Mouse (Mus musculus) testis, adult 2 months (tissue): ENCODE measurements around the gene 4921524J17Rik. TPM values are rescaled to one million over a fixed set of nuclear protein-coding genes. Genes with fewer than 3 reads are reported as not detected.

Source experiments
- H3K27ac ChIP-seq: fragments of 200-500 bp; 2 replicates; pipeline ENCODE4 v1.5.1; 2012; ENCODE audit warnings: low read depth, low read length; ENCODE audit not compliant: control insufficient read depth, insufficient read depth
- H3K27me3 ChIP-seq: fragments of 200-500 bp; 2 replicates; pipeline ENCODE4 v1.6.1; 2012; ENCODE audit warnings: mild to moderate bottlenecking, low read length, moderate library complexity; ENCODE audit not compliant: control insufficient read depth, insufficient read depth
- H3K36me3 ChIP-seq: fragments of 200-500 bp; 2 replicates; pipeline ENCODE4 v1.6.1; 2012; ENCODE audit warnings: mild to moderate bottlenecking, low read length; ENCODE audit not compliant: control insufficient read depth, insufficient read depth
- H3K4me1 ChIP-seq: fragments of 200-500 bp; 2 replicates; pipeline ENCODE4 v1.6.1; 2012; ENCODE audit warnings: low read length; ENCODE audit not compliant: control insufficient read depth, insufficient read depth
- H3K4me3 ChIP-seq: fragments of 200-500 bp; 2 replicates; pipeline ENCODE4 v1.5.1; 2012; ENCODE audit warnings: low read depth, mild to moderate bottlenecking, low read length, moderate library complexity, mixed read lengths; ENCODE audit not compliant: control insufficient read depth
- CTCF ChIP-seq: fragments of 200-500 bp; IDR thresholded peaks from 2 replicates; pipeline ENCODE4 v1.5.1; 2012; ENCODE audit warnings: low read depth, mild to moderate bottlenecking, inconsistent platforms, low read length, moderate library complexity; ENCODE audit not compliant: control insufficient read depth, insufficient read depth, insufficient replicate concordance
- POLR2A ChIP-seq: fragments of 200-500 bp; IDR thresholded peaks from 2 replicates; pipeline ENCODE4 v1.6.1; 2012; ENCODE audit warnings: low read depth, mild to moderate bottlenecking, inconsistent platforms, low read length, moderate library complexity; ENCODE audit not compliant: control insufficient read depth
- polyA plus RNA-seq: library from polyadenylated mRNA; depleted of rRNA; stranded (reverse); fragments of >200 nt; gene quantifications from 2 replicates; pipeline ENCODE4 v1.2.3, GENCODE M21; 2012

Gene 4921524J17Rik
- polyA plus RNA-seq, 1 experiment = 12.4 TPM

- no peak for TF ChIP-seq CTCF
- TF ChIP-seq POLR2A = no peak
These were observed 36.1 kb downstream of the 4921524J17Rik start for GRCm38 (mm10) chr8:85396432-85397079.

GRCm38 (mm10) chr8:85395681-85396431, 36.8 kb downstream of the 4921524J17Rik start:
- TF ChIP-seq CTCF (no peak), POLR2A (no peak)

More at GRCm38 (mm10) chr8:85396432-85397079, 36.1 kb downstream of the 4921524J17Rik start:
- no peak overlapping the region for H3K27ac ChIP-seq
- peaks cover 8% of the 10 kb centered on the region for H3K4me1 ChIP-seq
- no peaks in the 10 kb centered on the region for H3K27me3 ChIP-seq
- H3K36me3 ChIP-seq = no peaks in the 10 kb centered on the region
- H3K4me3 ChIP-seq = no peak overlapping the region

DNA sequence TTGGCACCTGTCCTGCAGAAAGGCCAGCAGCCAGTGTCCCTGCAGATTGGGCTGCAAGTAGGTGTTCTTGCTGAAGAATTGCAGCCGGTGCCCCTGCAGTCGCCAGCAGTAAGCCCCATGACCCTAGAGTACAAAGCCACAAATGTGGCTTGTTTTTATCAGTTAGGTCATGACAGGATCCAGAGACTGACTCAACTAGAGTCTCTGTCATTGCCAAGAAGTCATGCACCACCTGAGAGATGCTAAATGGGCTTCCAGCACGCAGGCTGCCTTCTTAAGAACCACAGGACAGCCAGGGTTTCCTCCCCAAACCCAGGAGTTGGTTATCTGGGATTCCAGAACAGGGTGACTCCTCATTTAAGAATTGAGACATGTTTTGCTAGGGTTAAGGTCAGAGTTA, 37.6 kb downstream of the 4921524J17Rik start:
- no peaks in the 10 kb centered on the region for H3K27me3 ChIP-seq
- peaks cover 8% of the 10 kb centered on the region for H3K4me1 ChIP-seq
- no peaks in the 10 kb centered on the region for H3K36me3 ChIP-seq
- no peak for TF ChIP-seq CTCF
- TF ChIP-seq POLR2A = no peak
- no peak overlapping the region for H3K4me3 ChIP-seq
- no peak overlapping the region for H3K27ac ChIP-seq

More at GRCm38 (mm10) chr8:85395681-85396431, 36.8 kb downstream of the 4921524J17Rik start:
- no peaks in the 10 kb centered on the region for H3K36me3 ChIP-seq
- no peaks in the 10 kb centered on the region for H3K27me3 ChIP-seq
- no peak overlapping the region for H3K4me3 ChIP-seq
- no peak overlapping the region for H3K27ac ChIP-seq
- H3K4me1 ChIP-seq = peaks cover 8% of the 10 kb centered on the region

DNA sequence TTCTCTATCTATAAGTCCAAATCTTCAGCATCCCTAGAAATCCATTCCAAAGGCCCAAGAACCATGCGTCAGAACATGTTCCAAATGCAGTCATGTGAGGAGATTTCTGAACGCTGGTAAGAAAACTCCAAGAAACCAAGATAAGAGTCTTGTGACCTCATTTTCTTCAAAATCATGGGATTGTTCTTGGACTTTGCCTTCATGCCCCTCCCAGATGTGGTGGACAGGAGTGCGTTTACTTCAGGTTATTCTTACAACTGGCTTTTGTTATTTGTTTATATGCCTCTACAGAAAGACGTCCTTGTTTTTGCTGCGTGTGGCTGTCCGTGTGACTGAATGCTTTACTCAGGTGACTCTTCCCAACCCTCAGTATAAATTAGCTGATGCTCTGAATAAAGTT, 39.4 kb downstream of the 4921524J17Rik start:
- no peak overlapping the region for H3K4me3 ChIP-seq
- H3K27me3 ChIP-seq = no peaks in the 10 kb centered on the region
- H3K4me1 ChIP-seq = peaks cover 8% of the 10 kb centered on the region
- no peaks in the 10 kb centered on the region for H3K36me3 ChIP-seq
- H3K27ac ChIP-seq = no peak overlapping the region
- no peak for TF ChIP-seq POLR2A
- TF ChIP-seq CTCF = no peak

DNA sequence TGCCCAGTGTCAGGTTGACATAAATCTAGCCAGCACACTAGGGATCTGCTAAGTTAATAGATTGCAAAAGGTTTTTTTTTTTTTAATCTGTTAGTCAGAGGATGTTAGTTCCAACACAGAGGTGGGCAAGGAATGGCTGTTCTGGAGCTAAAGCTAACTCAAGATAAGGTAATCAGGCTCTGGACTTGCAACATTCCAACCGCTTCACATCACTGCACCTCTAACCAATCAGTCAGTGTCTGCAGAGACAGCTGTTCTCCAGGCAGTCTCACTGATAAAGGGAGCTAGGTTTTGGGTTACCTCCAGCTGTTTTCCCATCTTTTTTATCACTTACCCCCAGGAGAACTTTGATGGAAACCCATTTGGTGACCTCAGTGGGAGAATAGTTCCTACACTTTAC, 41.2 kb downstream of the 4921524J17Rik start:
- Histone ChIP-seq H3K4me3 (no peak overlapping the region), H3K4me1 (no peaks in the 10 kb centered on the region), H3K27me3 (no peaks in the 10 kb centered on the region), H3K36me3 (no peaks in the 10 kb centered on the region), H3K27ac (no peak overlapping the region)
- TF ChIP-seq POLR2A (no peak), CTCF (no peak)

GRCm38 (mm10) chr8:85386205-85386604, 46.4 kb downstream of the 4921524J17Rik start, which contains the start of gene Mylk3:
Gene Mylk3 (minus strand): TSS chr8:85386345.
- H3K4me1 ChIP-seq = no peaks in the 10 kb centered on the region
- no peak within 1 kb of the TSS for H3K27ac ChIP-seq
- no peaks in the 10 kb centered on the region for H3K27me3 ChIP-seq
- TF ChIP-seq CTCF = no peak
- TF ChIP-seq POLR2A = no peak
- H3K4me3 ChIP-seq = no peak within 1 kb of the TSS
- H3K36me3 ChIP-seq = no peaks in the 10 kb centered on the region

- no peak for TF ChIP-seq CTCF
- TF ChIP-seq POLR2A = no peak
- Histone ChIP-seq H3K4me1 (no peaks in the 10 kb centered on the region; the same call in 1 of the 2 replicates), H3K4me3 (no peak overlapping the region), H3K27ac (no peak overlapping the region; the same call in 1 of the 2 replicates), H3K36me3 (no peaks in the 10 kb centered on the region), H3K27me3 (no peaks in the 10 kb centered on the region)
These were observed 50.7 kb downstream of the 4921524J17Rik start for GRCm38 (mm10) chr8:85381926-85382325.
